Mouse (Mus musculus): Measurements from ENCODE around the gene Abcg5. TPM values are rescaled to one million over a fixed set of nuclear protein-coding genes. Genes with fewer than 3 reads are reported as not detected.

Gene Abcg5
- total and polyA plus RNA-seq, 3 experiments = not detected

DNA sequence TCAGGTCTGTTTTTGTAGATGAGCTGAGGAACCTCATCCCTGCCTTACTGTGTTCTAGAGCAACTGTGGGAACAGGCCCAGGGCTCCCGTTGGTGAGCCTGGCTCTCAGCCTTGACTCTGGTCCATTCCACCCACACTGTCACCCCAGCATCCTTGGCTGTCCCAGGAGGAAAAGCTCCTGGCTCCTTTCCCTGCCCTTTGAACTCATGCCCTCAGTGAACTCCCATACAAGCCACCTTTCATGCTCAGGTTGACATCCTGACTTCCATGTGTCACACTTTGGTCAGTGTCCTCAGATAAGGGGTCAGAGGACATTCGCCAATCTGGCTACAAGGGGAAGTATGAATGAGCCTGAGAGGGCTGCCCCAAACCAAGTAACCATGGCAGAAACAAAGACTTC lies 10.9 kb upstream of the Abcg5 start:
- Histone ChIP-seq H3K27ac (ENCODE audit: insufficient read depth, low read depth) (no peak overlapping the region), H3K36me3 (replicated peaks in 1 of 2; ENCODE audit: control insufficient read depth in 1 of 2, insufficient read depth in 1 of 2, low read length in 1 of 2) (no peaks in the 10 kb centered on the region), H3K9me3 (replicated peaks; ENCODE audit: low read length) (no peaks in the 10 kb centered on the region), H3K4me3 (replicated peaks in 1 of 3; ENCODE audit: low read depth in 2 of 3, low read length in 2 of 3, poor library complexity in 1 of 3) (no peak overlapping the region), H3K9ac (ENCODE audit: insufficient read depth, low read depth) (no peak overlapping the region), H3K4me1 (ENCODE audit: control insufficient read depth in 1 of 2, insufficient read depth in 2 of 2) (peaks cover 7 to 11% of the 10 kb centered on the region in 2 experiments; a peak in 3 of 4 replicates), H3K27me3 (replicated peaks) (peaks cover 10% of the 10 kb centered on the region), H3K79me2 (replicated peaks; ENCODE audit: control insufficient read depth, extremely low read depth, insufficient read depth, poor library complexity, severe bottlenecking) (no peaks in the 10 kb centered on the region), H3K4me2 (ENCODE audit: insufficient read depth, low read depth, poor library complexity, severe bottlenecking) (no peak overlapping the region)
- DNase-seq (ENCODE audit: extremely low read depth) = no peak
- in situ Hi-C loops (cut with MboI; ENCODE audit: low pct_ligation_motif_present, low pct_unique_long_range_greater_than_20kb, low sequenced_read_pairs) (no loop called here), dilution Hi-C loops (cut with MboI; ENCODE audit: extremely low pct_ligation_motif_present, extremely low pct_unique_long_range_greater_than_20kb, low sequenced_read_pairs) (no loop called here)
- TF ChIP-seq IRF4 (IDR thresholded peaks at IDR 0.05; ENCODE audit: low read depth, low read length) (no peak), ZMIZ1 (IDR thresholded peaks at IDR 0.05; ENCODE audit: low read depth, low read length) (no peak), KAT2A (IDR thresholded peaks at IDR 0.05; ENCODE audit: insufficient replicate concordance, low read length) (no peak), MYC (IDR thresholded peaks at IDR 0.05; ENCODE audit: low read depth, low read length) (no peak), SMC3 (IDR thresholded peaks at IDR 0.05; ENCODE audit: low read depth, low read length) (no peak), GABPA (IDR thresholded peaks at IDR 0.05; ENCODE audit: insufficient replicate concordance, low read depth, low read length) (no peak)

DNA sequence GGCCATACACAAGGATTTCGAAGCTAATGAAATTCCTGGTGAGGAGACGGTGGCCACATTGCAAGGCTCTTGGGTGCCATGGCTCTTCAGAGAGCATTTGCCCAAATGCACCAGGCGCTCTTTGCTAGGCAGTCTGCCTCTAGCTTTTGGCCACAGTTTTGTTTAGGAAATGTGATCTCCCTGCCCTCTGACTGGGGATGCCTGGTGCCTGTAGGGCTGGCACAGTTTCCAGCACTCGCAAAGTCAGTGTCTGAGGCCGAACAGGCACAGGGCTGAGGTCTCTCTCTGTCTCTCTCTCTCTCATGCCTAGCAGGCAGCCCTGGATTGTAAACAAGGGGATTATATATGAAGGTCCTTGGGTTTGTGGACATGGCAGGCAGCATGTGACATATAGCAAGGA lies 7.3 kb upstream of the Abcg5 start:
- Histone ChIP-seq H3K9me3 (replicated peaks; ENCODE audit: low read length) (no peaks in the 10 kb centered on the region), H3K4me2 (ENCODE audit: insufficient read depth, low read depth, poor library complexity, severe bottlenecking) (no peak overlapping the region), H3K27ac (ENCODE audit: insufficient read depth, low read depth) (no peak overlapping the region), H3K79me2 (replicated peaks; ENCODE audit: control insufficient read depth, extremely low read depth, insufficient read depth, poor library complexity, severe bottlenecking) (no peaks in the 10 kb centered on the region), H3K4me3 (replicated peaks in 1 of 3; ENCODE audit: low read depth in 2 of 3, low read length in 2 of 3, poor library complexity in 1 of 3) (no peak overlapping the region), H3K36me3 (replicated peaks in 1 of 2; ENCODE audit: control insufficient read depth in 1 of 2, insufficient read depth in 1 of 2, low read length in 1 of 2) (no peaks in the 10 kb centered on the region), H3K4me1 (ENCODE audit: control insufficient read depth in 1 of 2, insufficient read depth in 2 of 2) (0 out of 4 replicates have a peak, but pooled peaks cover 0 to 2% of the 10 kb centered on the region in 2 experiments), H3K27me3 (replicated peaks) (no peaks in the 10 kb centered on the region), H3K9ac (ENCODE audit: insufficient read depth, low read depth) (no peak overlapping the region)
- dilution Hi-C loops (cut with MboI; ENCODE audit: extremely low pct_ligation_motif_present, extremely low pct_unique_long_range_greater_than_20kb, low sequenced_read_pairs) (no loop called here), in situ Hi-C loops (cut with MboI; ENCODE audit: low pct_ligation_motif_present, low pct_unique_long_range_greater_than_20kb, low sequenced_read_pairs) (no loop called here)
- DNase-seq (ENCODE audit: extremely low read depth) = no peak
- TF ChIP-seq JUND (conservative IDR thresholded peaks at IDR 0.05; ENCODE audit: low read depth, low read length) (no peak), ZKSCAN1 (IDR thresholded peaks at IDR 0.05; ENCODE audit: borderline replicate concordance, low read depth, low read length) (no peak), IRF4 (IDR thresholded peaks at IDR 0.05; ENCODE audit: low read depth, low read length) (no peak)

GRCm38 (mm10) chr17:84689316-84689715 lies 6.5 kb upstream of the Abcg5 start:
- no peak overlapping the region for H3K9ac ChIP-seq (ENCODE audit: insufficient read depth, low read depth)
- no peak for TF ChIP-seq HCFC1 (IDR thresholded peaks at IDR 0.05; ENCODE audit: low read depth, low read length)
- no peak for TF ChIP-seq NRF1 (IDR thresholded peaks at IDR 0.05; ENCODE audit: low read depth, low read length)
- no peak for TF ChIP-seq CTCF (conservative IDR thresholded peaks at IDR 0.05 in 1 of 2, IDR thresholded peaks at IDR 0.05 in 1 of 2; ENCODE audit: low read depth in 2 of 2, low read length in 2 of 2)
- no peak for TF ChIP-seq MAFK (IDR thresholded peaks at IDR 0.05; ENCODE audit: insufficient replicate concordance, low read length)
- no peak for TF ChIP-seq SMC3 (IDR thresholded peaks at IDR 0.05; ENCODE audit: low read depth, low read length)
- no peak for TF ChIP-seq MYC (IDR thresholded peaks at IDR 0.05; ENCODE audit: low read depth, low read length)
- TF ChIP-seq CHD2 (IDR thresholded peaks at IDR 0.05; ENCODE audit: low read length) = no peak
- no peak for TF ChIP-seq UBTF (IDR thresholded peaks at IDR 0.05; ENCODE audit: low read depth, low read length)
- no peak overlapping the region for H3K4me2 ChIP-seq (ENCODE audit: insufficient read depth, low read depth, poor library complexity, severe bottlenecking)
- no peak overlapping the region for H3K4me3 ChIP-seq (replicated peaks in 1 of 3; ENCODE audit: low read depth in 2 of 3, low read length in 2 of 3, poor library complexity in 1 of 3)
- dilution Hi-C loops (cut with MboI; ENCODE audit: extremely low pct_ligation_motif_present, extremely low pct_unique_long_range_greater_than_20kb, low sequenced_read_pairs) = no loop called here
- no peaks in the 10 kb centered on the region for H3K79me2 ChIP-seq (replicated peaks; ENCODE audit: control insufficient read depth, extremely low read depth, insufficient read depth, poor library complexity, severe bottlenecking)
- DNase-seq (ENCODE audit: extremely low read depth) = no peak
- no peaks in the 10 kb centered on the region for H3K36me3 ChIP-seq (replicated peaks in 1 of 2; ENCODE audit: control insufficient read depth in 1 of 2, insufficient read depth in 1 of 2, low read length in 1 of 2)
- in situ Hi-C loops (cut with MboI; ENCODE audit: low pct_ligation_motif_present, low pct_unique_long_range_greater_than_20kb, low sequenced_read_pairs) = no loop called here
- no peaks in the 10 kb centered on the region for H3K9me3 ChIP-seq (replicated peaks; ENCODE audit: low read length)
- H3K27me3 ChIP-seq (replicated peaks) = no peaks in the 10 kb centered on the region
- no peak overlapping the region for H3K27ac ChIP-seq (ENCODE audit: insufficient read depth, low read depth)
- 0 out of 4 replicates have a peak, but pooled peaks cover 2 to 5% of the 10 kb centered on the region in 2 experiments for H3K4me1 ChIP-seq (ENCODE audit: control insufficient read depth in 1 of 2, insufficient read depth in 2 of 2)
